Mouse (Mus musculus): ENCODE measurements around the gene Ptges2. TPM values are rescaled to one million over a fixed set of nuclear protein-coding genes. Genes with fewer than 3 reads are reported as not detected.

The Ptges2 gene
- polyA plus RNA-seq, 1 experiment from 2014 or later, result 44.8 TPM

DNA sequence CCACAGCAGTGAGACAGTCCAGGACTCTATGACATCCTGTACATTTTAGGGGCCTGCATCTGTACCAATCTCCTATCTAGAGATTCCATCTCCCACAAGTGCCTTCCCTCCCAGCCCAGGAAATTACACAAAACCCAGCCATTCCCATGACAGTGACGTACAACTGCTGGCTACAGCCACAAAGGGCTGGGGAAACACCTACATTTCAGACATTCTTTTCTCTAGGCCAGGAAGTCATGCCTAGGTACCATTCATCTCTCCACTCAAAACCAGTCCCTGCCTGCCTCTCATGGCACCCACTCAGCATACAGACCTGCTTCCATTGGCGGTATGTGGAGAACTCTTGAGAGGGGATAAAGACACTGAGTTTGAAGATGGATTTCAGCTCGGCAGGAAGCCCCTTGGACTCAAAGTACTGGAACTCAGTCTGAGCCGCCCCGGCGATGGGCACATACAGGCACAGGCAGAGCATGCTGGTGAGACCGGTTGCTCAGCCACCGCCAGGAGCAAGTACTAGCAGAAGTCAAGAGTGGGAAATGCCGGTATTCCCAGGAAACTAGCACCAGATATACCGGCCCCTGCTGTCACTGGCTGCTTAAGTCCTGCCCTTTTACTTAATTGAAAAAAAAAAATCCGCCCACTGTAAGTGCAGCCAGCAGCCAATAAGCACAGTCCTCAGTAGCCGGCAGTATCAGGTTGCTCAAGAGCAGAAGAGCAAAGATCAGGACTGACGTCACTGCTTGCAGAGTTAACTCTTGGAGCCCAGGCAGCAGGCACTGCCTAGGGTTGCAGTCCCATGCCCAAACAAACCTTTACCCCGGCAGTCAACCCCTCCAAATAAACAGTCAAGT is 28.0 kb downstream of the Ptges2 start:
- DNase-seq (ENCODE audit: low spot score) (peak; percentile 98), ATAC-seq (replicated peaks; ENCODE audit: low FRiP score, low read depth) (peak; percentile 89)
- H3K4me2 ChIP-seq (ENCODE audit: low read length), result peak overlapping the region; percentile 53
- peaks cover 44% of the 10 kb centered on the region for H3K4me1 ChIP-seq (replicated peaks; ENCODE audit: insufficient read depth, low read length)
- H3K9ac ChIP-seq (ENCODE audit: low read depth, low read length), result peak overlapping the region; percentile 31; the same call in 1 of the 2 replicates
- H3K27ac ChIP-seq, result peak overlapping the region; percentile 79
- no peaks in the 10 kb centered on the region for H3K9me3 ChIP-seq (replicated peaks; ENCODE audit: low read length)
- H3K4me3 ChIP-seq (replicated peaks; ENCODE audit: low read depth, low read length), result peak overlapping the region; percentile 23
- WGBS, result 0% methylated on average over 14 of the region's 14 CpGs
- TF ChIP-seq CTCF (IDR thresholded peaks at IDR 0.05; ENCODE audit: low read depth), result peak; percentile 33; the same call in 1 of the 2 replicates
- H3K36me3 ChIP-seq (ENCODE audit: insufficient read depth, low read length), result peaks cover 17% of the 10 kb centered on the region
- H3K27me3 ChIP-seq (ENCODE audit: insufficient read depth, low read length), result no peaks in the 10 kb centered on the region

DNA sequence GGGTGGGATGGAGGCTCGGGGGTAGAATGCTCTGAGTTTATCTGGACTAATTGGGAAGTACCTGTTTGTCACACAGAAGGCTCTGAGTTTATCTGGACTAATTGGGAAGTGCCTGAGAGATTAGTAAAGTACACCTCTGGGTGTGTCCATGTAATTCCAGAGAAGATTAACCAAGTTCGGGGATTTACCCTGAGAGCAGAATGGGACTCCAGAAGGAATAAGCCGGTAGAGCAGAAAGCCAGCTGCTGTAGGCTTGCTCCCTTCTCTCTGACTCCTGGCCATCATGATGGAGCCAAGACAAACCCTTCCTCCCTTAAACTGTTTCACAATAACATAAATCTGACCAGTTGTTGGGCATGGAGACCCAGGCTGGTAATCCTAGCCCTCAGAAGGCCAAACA is 29.1 kb downstream of the Ptges2 start:
- Histone ChIP-seq H3K4me2 (ENCODE audit: low read length) (0 out of 2 replicates have a peak overlapping the region, but pooled peaks have one; percentile 53), H3K4me1 (replicated peaks; ENCODE audit: insufficient read depth, low read length) (peaks cover 45% of the 10 kb centered on the region), H3K27me3 (ENCODE audit: insufficient read depth, low read length) (no peaks in the 10 kb centered on the region), H3K27ac (peak overlapping the region; percentile 79), H3K9ac (ENCODE audit: low read depth, low read length) (0 out of 2 replicates have a peak overlapping the region, but pooled peaks have one; percentile 19), H3K4me3 (replicated peaks; ENCODE audit: low read depth, low read length) (no peak overlapping the region), H3K9me3 (replicated peaks; ENCODE audit: low read length) (no peaks in the 10 kb centered on the region), H3K36me3 (ENCODE audit: insufficient read depth, low read length) (0 out of 2 replicates have a peak, but pooled peaks cover 6% of the 10 kb centered on the region)
- TF ChIP-seq CTCF (IDR thresholded peaks at IDR 0.05; ENCODE audit: low read depth), result no peak
- no peak for DNase-seq (ENCODE audit: low spot score)
- no peak for ATAC-seq (replicated peaks; ENCODE audit: low FRiP score, low read depth)
- WGBS, result 35% methylated on average over 3 of the region's 3 CpGs

GRCm38 (mm10) chr2:32425568-32425967 is 29.9 kb downstream of the Ptges2 start:
- Histone ChIP-seq H3K9me3 (replicated peaks; ENCODE audit: low read length) (no peaks in the 10 kb centered on the region), H3K27ac (0 out of 2 replicates have a peak overlapping the region, but pooled peaks have one; percentile 79), H3K4me2 (ENCODE audit: low read length) (no peak overlapping the region), H3K9ac (ENCODE audit: low read depth, low read length) (no peak overlapping the region), H3K4me3 (replicated peaks; ENCODE audit: low read depth, low read length) (no peak overlapping the region), H3K36me3 (ENCODE audit: insufficient read depth, low read length) (no peaks in the 10 kb centered on the region), H3K27me3 (ENCODE audit: insufficient read depth, low read length) (no peaks in the 10 kb centered on the region), H3K4me1 (replicated peaks; ENCODE audit: insufficient read depth, low read length) (peaks cover 46% of the 10 kb centered on the region)
- ATAC-seq (replicated peaks; ENCODE audit: low FRiP score, low read depth), result no peak
- no peak for DNase-seq (ENCODE audit: low spot score)
- TF ChIP-seq CTCF (IDR thresholded peaks at IDR 0.05; ENCODE audit: low read depth), result no peak
- 73% methylated on average over 5 of the region's 5 CpGs for WGBS

- TF ChIP-seq CTCF (IDR thresholded peaks at IDR 0.05; ENCODE audit: low read depth), result no peak
- 97% methylated on average over 1 of the region's 1 CpGs for WGBS
- peaks cover 49% of the 10 kb centered on the region for H3K4me1 ChIP-seq (replicated peaks; ENCODE audit: insufficient read depth, low read length)
These were observed 30.4 kb downstream of the Ptges2 start for GRCm38 (mm10) chr2:32426141-32426540.

DNA sequence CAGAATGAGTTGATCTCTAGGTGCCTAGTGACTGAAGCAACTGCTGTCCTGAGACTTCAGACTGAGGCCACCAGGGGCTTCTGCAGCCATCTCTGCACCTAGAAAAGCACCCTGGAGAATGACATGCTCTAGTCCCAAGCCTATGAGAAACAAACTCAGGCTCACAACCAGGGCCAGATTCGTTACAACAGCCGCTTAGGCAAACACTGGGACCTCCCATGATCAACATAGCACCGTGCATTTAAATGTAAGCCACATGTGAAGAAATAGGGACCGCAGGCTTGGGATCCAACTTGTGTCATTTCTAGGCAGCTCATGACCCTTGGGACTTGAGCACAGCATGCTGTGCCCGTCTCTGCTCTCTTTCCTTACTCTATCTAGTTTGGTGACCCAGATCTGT is 32.0 kb downstream of the Ptges2 start:
- Histone ChIP-seq H3K9me3 (replicated peaks; ENCODE audit: low read length) (no peaks in the 10 kb centered on the region), H3K4me1 (replicated peaks; ENCODE audit: insufficient read depth, low read length) (peaks cover 54% of the 10 kb centered on the region), H3K36me3 (ENCODE audit: insufficient read depth, low read length) (no peaks in the 10 kb centered on the region), H3K27ac (peak overlapping the region; percentile 60), H3K27me3 (ENCODE audit: insufficient read depth, low read length) (no peaks in the 10 kb centered on the region), H3K4me2 (ENCODE audit: low read length) (peak overlapping the region; percentile 23; the same call in 1 of the 2 replicates), H3K4me3 (replicated peaks; ENCODE audit: low read depth, low read length) (no peak overlapping the region), H3K9ac (ENCODE audit: low read depth, low read length) (no peak overlapping the region)
- DNase-seq (ENCODE audit: low spot score) (no peak), ATAC-seq (replicated peaks; ENCODE audit: low FRiP score, low read depth) (no peak)
- 74% methylated on average over 5 of the region's 5 CpGs for WGBS
- TF ChIP-seq CTCF (IDR thresholded peaks at IDR 0.05; ENCODE audit: low read depth), result no peak

More at GRCm38 (mm10) chr2:32426141-32426540, 30.4 kb downstream of the Ptges2 start:
- Histone ChIP-seq H3K27ac (no peak overlapping the region), H3K4me3 (replicated peaks; ENCODE audit: low read depth, low read length) (no peak overlapping the region), H3K4me2 (ENCODE audit: low read length) (no peak overlapping the region), H3K27me3 (ENCODE audit: insufficient read depth, low read length) (no peaks in the 10 kb centered on the region), H3K9me3 (replicated peaks; ENCODE audit: low read length) (no peaks in the 10 kb centered on the region), H3K36me3 (ENCODE audit: insufficient read depth, low read length) (no peaks in the 10 kb centered on the region), H3K9ac (ENCODE audit: low read depth, low read length) (no peak overlapping the region)
- DNase-seq (ENCODE audit: low spot score) (no peak), ATAC-seq (replicated peaks; ENCODE audit: low FRiP score, low read depth) (no peak)

DNA sequence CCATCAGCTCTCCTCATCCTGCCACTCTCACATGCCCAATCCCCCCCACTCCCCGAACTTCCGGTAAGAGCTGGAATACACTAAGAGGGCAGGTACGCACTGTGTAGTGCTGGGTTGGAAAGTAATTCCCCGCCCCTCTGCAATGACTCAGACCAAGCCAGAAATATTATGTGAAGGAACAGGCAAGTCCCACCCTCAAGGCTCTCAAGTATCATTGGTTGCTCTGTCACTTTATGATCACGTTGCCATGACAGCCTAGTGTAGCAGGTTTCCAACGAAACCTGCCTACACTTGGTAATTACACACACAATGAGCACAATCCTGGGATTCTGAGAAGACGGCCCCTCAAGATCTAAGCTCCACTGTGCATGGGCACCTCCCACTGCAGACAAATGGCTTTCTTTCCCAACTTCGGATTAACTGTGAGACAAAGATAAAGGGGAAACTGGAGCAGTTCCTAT is 32.6 kb downstream of the Ptges2 start:
- Histone ChIP-seq H3K9ac (ENCODE audit: low read depth, low read length) (no peak overlapping the region), H3K9me3 (replicated peaks; ENCODE audit: low read length) (no peaks in the 10 kb centered on the region), H3K4me2 (ENCODE audit: low read length) (peak overlapping the region; percentile 39), H3K36me3 (ENCODE audit: insufficient read depth, low read length) (no peaks in the 10 kb centered on the region), H3K4me1 (replicated peaks; ENCODE audit: insufficient read depth, low read length) (peaks cover 48% of the 10 kb centered on the region), H3K27ac (peak overlapping the region; percentile 60), H3K27me3 (ENCODE audit: insufficient read depth, low read length) (no peaks in the 10 kb centered on the region), H3K4me3 (replicated peaks; ENCODE audit: low read depth, low read length) (no peak overlapping the region)
- ATAC-seq (replicated peaks; ENCODE audit: low FRiP score, low read depth), result peak; percentile 73
- DNase-seq (ENCODE audit: low spot score), result peak; percentile 85
- WGBS, result 21% methylated on average over 8 of the region's 8 CpGs
- TF ChIP-seq CTCF (IDR thresholded peaks at IDR 0.05; ENCODE audit: low read depth), result no peak
